In genomic region chr17:23546333-23546701, GRCm38 (mm10) we compare ENCODE assay signal across 8 mouse cellular contexts. TPM values are rescaled to one million over a fixed set of nuclear protein-coding genes. Genes with fewer than 3 reads are reported as not detected.
DNase-seq lines count a peak whose midpoint lies in the region; TF ChIP-seq lines count a peak whose summit lies in the region.

No protein-coding gene starts in this region.

- no peak for TF ChIP-seq POLR2A in liver, adult 2 months (IDR thresholded peaks at IDR 0.05; ENCODE audit: extremely low read depth, insufficient read depth, low read length)

- peak overlapping the region; percentile 89 for H3K9ac ChIP-seq in liver, adult 2 months (ENCODE audit: low read depth, low read length)

- no peaks in the 10 kb centered on the region for H3K27me3 ChIP-seq in liver, adult 2 months (ENCODE audit: control insufficient read depth, insufficient read depth, low read length)

- under 1% methylated on average over 20 of the region's 20 CpGs for WGBS in liver, adult 2 months

- H3K36me3 ChIP-seq in liver, adult 2 months (ENCODE audit: control insufficient read depth, insufficient read depth, low read length), result no peaks in the 10 kb centered on the region

- H3K79me2 ChIP-seq in liver, adult 2 months (ENCODE audit: control insufficient read depth, insufficient read depth, low read length), result no peaks in the 10 kb centered on the region

- DNase-seq in 3134 (ENCODE audit: extremely low read depth, insufficient read length, low spot score) (peak; percentile 83), ZHBTc4 (ENCODE audit: low read depth, low spot score) (peak; percentile 93)
- peak; percentile 96 for DNase-seq in embryo, embryonic 9.5 days (ENCODE audit: extremely low spot score)
- DNase-seq in heart, adult 11 months, result peak; percentile 97
- peak; percentile 74 for DNase-seq in kidney, adult 9 months
- peak; percentile 73 for DNase-seq in liver, adult 2 months (ENCODE audit: extremely low read depth, low read depth, low spot score)
- DNase-seq in monocyte, adult 2 months (ENCODE audit: low read depth in 1 of 2, low spot score in 2 of 2), result peak; percentile 56 to 74
- DNase-seq in spleen, postnatal 36 days (ENCODE audit: low spot score in 2 of 2), result peak; percentile 65 to 71

- H3K27ac ChIP-seq in liver, adult 2 months (replicated peaks; ENCODE audit: insufficient read depth, low read depth, low read length), result peak overlapping the region; percentile 72

- peak overlapping the region; percentile 88 for H3K4me3 ChIP-seq in liver, adult 2 months (ENCODE audit: insufficient read depth, low read depth, low read length)

- peaks cover 3% of the 10 kb centered on the region; the same call in 1 of the 2 replicates for H3K4me1 ChIP-seq in liver, adult 2 months (ENCODE audit: control insufficient read depth, insufficient read depth, low read length)

- no peak for TF ChIP-seq CTCF in liver, adult 2 months (IDR thresholded peaks at IDR 0.05; ENCODE audit: low read depth, low read length)

RNA-seq across cellular contexts. Expression of gene Zfp213, which starts 17.7 kb away (rescaled TPM):
- 4.5 and 4.8 TPM in 2 replicates for total RNA-seq in liver, adult 2 months (2014; rRNA removed)
- 7.6 and 10.7 TPM in 2 replicates for polyA plus RNA-seq in liver, adult 2 months (2012; rRNA removed)

RNA-seq across cellular contexts. Expression of gene Zfp13, which starts 53.0 kb away (rescaled TPM):
- 1.3 and 2.0 TPM in 2 replicates for total RNA-seq in liver, adult 2 months (2014; rRNA removed)
- polyA plus RNA-seq in liver, adult 2 months (2012; rRNA removed), result 2.2 and 3.2 TPM in 2 replicates

RNA-seq across cellular contexts. Expression of gene Zscan10, which starts 54.3 kb away (rescaled TPM):
- not detected in 2 replicates for total RNA-seq in liver, adult 2 months (2014; rRNA removed)
- not detected in 2 replicates for polyA plus RNA-seq in liver, adult 2 months (2012; rRNA removed)

Comparison
In these comparisons a context has a peak if more than half of its experiments do, and no peak if none do; other contexts are left out.
1. Peak in every context shown above with its lines: DNase-seq, H3K4me3 ChIP-seq and H3K27ac ChIP-seq.